Mouse (Mus musculus): Measurements from ENCODE around the gene Tmem259.
A peak's percentile ranks its signal among the peaks of the same experiment; 100 is the strongest.
"Not testable (repeated sequence)": the region's sequence is repeated elsewhere in the genome, so short reads cannot be mapped to it uniquely, and the experiment has no call there.

Gene Tmem259

GRCm38 (mm10) chr10:79959847-79960601 lies 24.1 kb downstream of the Tmem259 start, which contains the start of gene Wdr18:
Wdr18 (plus strand) TSS chr10:79960152.
- peak; percentile 98 for DNase-seq

- not testable (repeated sequence) for DNase-seq
Observed at GRCm38 (mm10) chr10:79959412-79959811, 24.7 kb downstream of the Tmem259 start.

- peak; percentile 74 for DNase-seq
Observed at GRCm38 (mm10) chr10:79958140-79958816, 25.9 kb downstream of the Tmem259 start.

- DNase-seq, result no peak
Observed at GRCm38 (mm10) chr10:79956643-79957154, 27.4 kb downstream of the Tmem259 start.

GRCm38 (mm10) chr10:79955691-79956090 lies 28.4 kb downstream of the Tmem259 start:
- no peak for DNase-seq

- DNase-seq, result no peak
Observed at GRCm38 (mm10) chr10:79953946-79954345, 30.2 kb downstream of the Tmem259 start.

- no peak for DNase-seq
Observed at GRCm38 (mm10) chr10:79950661-79951060, 33.5 kb downstream of the Tmem259 start.

GRCm38 (mm10) chr10:79949873-79950272 lies 34.3 kb downstream of the Tmem259 start:
- DNase-seq, result no peak

GRCm38 (mm10) chr10:79947502-79947901 lies 36.6 kb downstream of the Tmem259 start:
- no peak for DNase-seq

GRCm38 (mm10) chr10:79946752-79947322 lies 37.3 kb downstream of the Tmem259 start:
- DNase-seq, result no peak

GRCm38 (mm10) chr10:79945507-79946234 lies 38.5 kb downstream of the Tmem259 start:
- DNase-seq, result no peak

- DNase-seq, result no peak
Observed at GRCm38 (mm10) chr10:79943471-79943901, 40.6 kb downstream of the Tmem259 start.

GRCm38 (mm10) chr10:79942988-79943387 lies 41.1 kb downstream of the Tmem259 start:
- DNase-seq, result no peak

GRCm38 (mm10) chr10:79940749-79941148 lies 43.4 kb downstream of the Tmem259 start:
- no peak for DNase-seq

- DNase-seq, result no peak
Observed at GRCm38 (mm10) chr10:79937775-79938526, 46.2 kb downstream of the Tmem259 start.

- DNase-seq, result peak; percentile 59
Observed at GRCm38 (mm10) chr10:79936911-79937441, 47.2 kb downstream of the Tmem259 start.

GRCm38 (mm10) chr10:79936284-79936910 lies 47.7 kb downstream of the Tmem259 start:
- no peak for DNase-seq

- DNase-seq, result no peak
Observed at GRCm38 (mm10) chr10:79934794-79935569, 49.1 kb downstream of the Tmem259 start.

- peak; percentile 70 for DNase-seq
Observed at GRCm38 (mm10) chr10:79934272-79934721, 49.8 kb downstream of the Tmem259 start.

- no peak for DNase-seq
Observed at GRCm38 (mm10) chr10:79933861-79934260, 50.3 kb downstream of the Tmem259 start.

Data from right cerebral cortex, postnatal 14 days (tissue).